Mouse (Mus musculus): Measurements from ENCODE around the gene Madcam1.

Madcam1 gene

DNA sequence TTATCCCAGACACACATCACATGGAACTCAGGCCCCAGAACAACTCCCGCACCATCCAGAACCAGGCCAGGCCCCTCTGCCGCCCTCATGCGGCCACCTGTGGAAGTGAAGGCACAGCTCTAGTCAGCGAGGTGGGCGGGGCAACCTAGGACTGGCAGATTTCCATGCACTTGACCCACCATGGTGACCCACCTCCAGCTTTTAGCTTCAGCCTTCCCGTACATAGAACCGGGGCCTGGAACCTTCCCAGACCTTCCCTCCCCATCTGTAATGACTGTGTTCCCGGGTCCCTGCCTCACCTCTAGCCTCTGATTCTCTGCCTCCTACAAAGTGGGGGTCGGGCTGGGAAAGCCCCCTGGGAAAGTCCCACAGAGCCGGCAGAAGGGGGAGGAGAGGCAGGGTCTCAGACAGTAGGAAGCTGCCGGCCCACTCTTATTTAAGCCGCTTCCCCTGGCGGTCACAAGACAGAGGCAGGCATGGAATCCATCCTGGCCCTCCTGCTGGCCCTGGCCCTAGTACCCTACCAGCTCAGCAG lies at the start of gene Madcam1:
Madcam1 (plus strand) TSS at position 429 of the 535 bp plus-strand sequence.
- in situ Hi-C loops (cut with MboI; ENCODE audit: unreplicated experiment in 2 of 2) = no loop called here

DNA sequence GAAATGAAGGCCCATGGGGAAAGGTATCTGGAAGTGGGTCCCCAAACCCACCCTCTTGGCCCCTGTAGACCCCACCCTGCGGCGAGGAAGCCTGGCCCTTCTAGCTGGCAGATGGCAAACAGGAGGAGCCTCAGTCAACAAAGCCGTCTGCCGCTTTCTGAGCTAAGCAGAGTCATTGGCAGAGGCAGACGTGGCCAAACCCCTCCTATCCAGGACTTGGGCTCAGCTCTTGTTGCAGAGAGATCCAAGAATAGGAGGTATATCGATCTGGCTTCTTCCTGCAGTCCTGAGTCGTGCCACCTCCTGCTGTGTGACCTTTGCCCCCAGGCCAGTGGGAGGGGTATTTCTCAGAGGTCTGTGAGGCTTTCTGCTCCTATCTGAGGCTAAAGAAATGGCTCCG lies 48.5 kb upstream of the Madcam1 start:
- in situ Hi-C loops (cut with MboI; ENCODE audit: unreplicated experiment in 2 of 2) = no loop called here

DNA sequence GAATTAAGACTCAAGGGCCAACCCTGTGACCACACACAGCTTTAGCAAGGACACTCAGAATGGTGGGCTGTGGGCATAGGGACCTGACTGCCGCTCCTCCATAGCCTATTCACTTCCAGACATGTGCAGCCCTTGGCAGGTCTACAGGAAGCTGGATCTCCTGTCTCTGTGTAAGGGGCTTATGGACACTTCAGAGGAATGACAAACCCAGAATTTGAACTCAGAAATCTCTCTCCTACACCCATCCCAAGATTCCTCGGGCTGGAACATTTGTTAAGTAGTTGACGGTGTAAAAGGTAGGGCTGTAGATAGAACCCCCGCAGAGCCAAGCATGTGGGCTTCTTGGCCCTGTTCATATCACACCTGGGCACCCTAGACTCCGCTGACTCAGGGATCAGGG lies 48.0 kb upstream of the Madcam1 start:
- in situ Hi-C loops (cut with MboI; ENCODE audit: unreplicated experiment in 2 of 2) = no loop called here

DNA sequence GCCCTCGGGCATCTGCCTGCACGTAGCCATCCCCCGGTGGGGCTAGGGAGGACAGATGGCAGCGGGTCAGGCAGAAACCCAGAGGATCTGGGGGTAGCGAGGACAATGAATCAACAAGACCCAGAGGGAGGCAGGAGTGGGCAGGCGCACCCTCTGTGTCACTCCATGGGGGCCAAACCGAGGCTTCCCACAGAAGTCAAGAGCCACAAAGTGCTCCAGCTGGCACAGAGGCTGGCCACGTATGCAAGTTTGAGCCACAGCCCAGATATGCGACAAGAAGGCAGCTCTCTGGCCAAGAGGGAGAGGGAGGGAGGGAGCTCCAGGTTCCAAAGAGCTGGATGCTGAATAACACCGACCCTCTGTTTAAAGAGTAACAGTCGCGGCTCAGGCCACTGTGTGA lies 40.4 kb upstream of the Madcam1 start:
- in situ Hi-C loops (cut with MboI; ENCODE audit: unreplicated experiment in 2 of 2) = no loop called here

DNA sequence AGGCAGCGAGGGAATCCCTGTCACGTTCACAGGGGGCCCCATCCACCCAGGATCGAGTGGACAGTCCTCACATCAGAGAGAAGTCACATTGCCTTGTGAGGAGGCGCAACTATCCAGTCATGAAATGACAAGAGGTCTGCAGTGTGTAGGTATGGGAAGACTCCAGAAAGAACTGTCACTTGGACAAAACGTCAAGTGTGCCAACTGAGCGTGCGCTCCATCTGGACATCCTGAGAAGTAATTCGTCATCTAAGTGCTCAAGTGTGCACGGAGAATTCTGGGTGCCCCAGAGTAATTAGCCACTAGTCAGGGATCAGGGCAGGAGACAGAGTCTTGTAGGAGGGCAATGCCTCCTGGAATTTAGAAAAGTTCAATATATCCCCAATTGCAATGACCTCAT lies 39.0 kb upstream of the Madcam1 start:
- in situ Hi-C loops (cut with MboI; ENCODE audit: unreplicated experiment in 2 of 2) = loop anchor here in 1 of 2 experiments (25.0 kb wide), 1 partner anchor 863 kb away; the partner anchor contains the start of gene Ccdc105

DNA sequence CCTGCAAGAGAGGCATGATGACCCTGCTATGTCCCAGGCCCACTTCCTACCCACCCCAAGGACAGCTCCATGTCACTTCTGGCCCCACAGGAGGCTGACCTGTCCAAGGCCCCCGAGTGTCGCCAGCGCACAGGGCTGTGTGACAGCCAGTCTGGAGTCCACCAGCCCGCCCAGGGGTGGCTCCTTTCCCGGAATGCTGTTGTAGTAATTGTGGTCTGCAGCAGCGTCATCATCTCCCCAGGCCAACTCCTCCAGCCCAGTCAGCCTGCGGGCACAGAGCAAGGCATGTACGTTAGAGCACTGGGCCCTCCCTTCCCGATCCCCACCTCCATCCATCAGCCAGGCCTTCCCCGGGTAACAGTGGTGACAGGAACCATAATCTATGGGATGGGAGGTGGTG lies 38.2 kb upstream of the Madcam1 start:
- in situ Hi-C loops (cut with MboI; ENCODE audit: unreplicated experiment in 2 of 2) = loop anchor here in 1 of 2 experiments (25.0 kb wide), 1 partner anchor 864 kb away; the partner anchor contains the start of gene Ccdc105

DNA sequence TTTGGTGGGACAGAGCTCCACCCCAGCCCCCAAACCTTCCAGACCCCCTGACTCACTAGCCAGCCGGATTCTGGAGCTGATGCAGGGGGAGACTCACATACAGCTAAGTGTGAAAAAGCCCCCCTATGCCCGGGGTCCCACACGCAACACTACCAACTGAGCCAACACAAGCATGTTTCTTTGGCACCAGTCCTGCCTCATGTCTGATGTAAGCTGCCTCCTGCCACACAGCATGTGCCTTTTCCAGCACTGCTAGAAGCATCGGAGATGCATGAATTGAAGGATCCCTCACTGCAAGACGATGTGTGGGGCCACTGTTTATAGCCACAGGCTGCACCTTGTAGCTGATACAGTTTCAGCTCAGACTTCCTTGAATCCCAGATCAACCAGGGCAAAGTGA lies 36.0 kb upstream of the Madcam1 start:
- in situ Hi-C loops (cut with MboI; ENCODE audit: unreplicated experiment in 2 of 2) = loop anchor here in 1 of 2 experiments (25.0 kb wide), 1 partner anchor 866 kb away; the partner anchor contains the start of gene Ccdc105

DNA sequence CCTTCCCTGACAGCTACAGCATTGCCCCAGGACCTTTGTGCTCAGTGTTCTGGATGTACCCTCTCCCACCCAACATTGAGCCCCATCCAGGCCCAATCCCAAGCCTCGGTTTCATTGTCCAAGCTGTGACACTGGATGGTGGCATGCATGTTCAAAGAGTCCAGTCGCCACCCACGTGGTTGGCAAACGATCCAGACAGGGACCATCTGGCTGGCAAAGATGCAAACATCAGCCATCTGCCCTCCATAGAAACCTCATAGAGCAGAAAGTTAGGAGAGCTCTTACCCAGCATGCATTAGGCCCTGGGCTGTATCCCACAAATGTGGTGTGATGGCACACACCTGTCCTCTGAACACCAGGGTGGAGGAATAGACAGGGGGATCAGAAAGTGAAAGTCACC lies 32.9 kb upstream of the Madcam1 start:
- in situ Hi-C loops (cut with MboI; ENCODE audit: unreplicated experiment in 2 of 2) = loop anchor here in 1 of 2 experiments (25.0 kb wide), 1 partner anchor 869 kb away; the partner anchor contains the start of gene Ccdc105

DNA sequence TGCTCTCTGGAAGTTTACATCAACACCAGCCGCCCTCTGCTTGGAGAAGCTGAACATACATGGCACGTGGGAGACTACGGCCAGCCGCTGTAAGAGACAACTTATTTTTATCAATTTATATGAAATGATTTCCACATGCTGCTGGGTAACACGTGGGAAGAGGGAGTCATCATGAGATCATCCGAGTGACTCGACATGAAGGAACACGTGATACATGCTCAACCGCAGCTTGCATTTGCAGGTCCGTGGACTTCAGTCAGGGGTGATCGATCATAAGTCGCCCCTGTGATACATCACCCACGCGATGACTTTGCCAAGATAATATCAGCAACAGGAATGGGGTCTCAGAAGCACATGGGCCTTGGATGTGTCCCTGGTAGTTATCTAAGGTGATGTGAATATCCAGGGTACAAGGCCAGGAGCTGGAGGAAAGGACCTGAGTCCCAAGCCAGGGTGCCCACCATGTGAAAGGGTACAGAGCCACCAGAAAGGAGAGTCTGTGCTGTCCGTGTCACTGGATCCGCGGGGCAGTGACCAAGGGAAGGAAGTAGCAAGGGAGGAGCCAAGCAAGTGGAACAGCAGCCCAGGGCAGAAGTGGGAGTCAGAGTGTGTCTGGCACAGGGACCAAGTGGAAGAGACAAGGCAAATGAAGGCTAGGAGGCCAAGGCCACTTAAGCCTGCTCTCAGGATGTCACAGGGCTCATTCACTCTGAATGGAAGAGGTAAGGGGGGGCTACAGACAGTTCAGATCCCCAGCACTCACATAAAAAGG lies 31.2 kb upstream of the Madcam1 start:
- in situ Hi-C loops (cut with MboI; ENCODE audit: unreplicated experiment in 2 of 2) = loop anchor here in 1 of 2 experiments (25.0 kb wide), 1 partner anchor 871 kb away; the partner anchor contains the start of gene Ccdc105

DNA sequence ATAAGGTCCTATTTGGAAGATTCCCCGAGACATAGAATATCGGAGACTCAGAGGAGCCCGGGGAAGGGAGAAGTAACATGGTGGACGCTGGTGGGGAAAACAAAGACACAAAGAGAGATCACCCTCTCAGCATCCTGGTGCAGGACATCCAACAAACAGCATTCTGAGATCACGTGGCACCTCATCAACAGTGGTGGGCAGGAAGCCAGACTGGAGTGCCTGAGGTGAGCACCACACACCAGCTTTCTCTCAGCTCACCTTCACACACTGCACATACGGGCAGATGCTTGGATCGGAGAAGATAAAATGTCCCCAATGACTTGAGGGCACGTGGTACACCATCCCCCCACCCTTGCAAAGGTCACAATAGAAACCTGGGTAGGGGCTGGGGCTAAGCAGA lies 28.1 kb upstream of the Madcam1 start:
- in situ Hi-C loops (cut with MboI; ENCODE audit: unreplicated experiment in 2 of 2) = loop anchor here in 1 of 2 experiments (25.0 kb wide), 1 partner anchor 874 kb away; the partner anchor contains the start of gene Ccdc105

DNA sequence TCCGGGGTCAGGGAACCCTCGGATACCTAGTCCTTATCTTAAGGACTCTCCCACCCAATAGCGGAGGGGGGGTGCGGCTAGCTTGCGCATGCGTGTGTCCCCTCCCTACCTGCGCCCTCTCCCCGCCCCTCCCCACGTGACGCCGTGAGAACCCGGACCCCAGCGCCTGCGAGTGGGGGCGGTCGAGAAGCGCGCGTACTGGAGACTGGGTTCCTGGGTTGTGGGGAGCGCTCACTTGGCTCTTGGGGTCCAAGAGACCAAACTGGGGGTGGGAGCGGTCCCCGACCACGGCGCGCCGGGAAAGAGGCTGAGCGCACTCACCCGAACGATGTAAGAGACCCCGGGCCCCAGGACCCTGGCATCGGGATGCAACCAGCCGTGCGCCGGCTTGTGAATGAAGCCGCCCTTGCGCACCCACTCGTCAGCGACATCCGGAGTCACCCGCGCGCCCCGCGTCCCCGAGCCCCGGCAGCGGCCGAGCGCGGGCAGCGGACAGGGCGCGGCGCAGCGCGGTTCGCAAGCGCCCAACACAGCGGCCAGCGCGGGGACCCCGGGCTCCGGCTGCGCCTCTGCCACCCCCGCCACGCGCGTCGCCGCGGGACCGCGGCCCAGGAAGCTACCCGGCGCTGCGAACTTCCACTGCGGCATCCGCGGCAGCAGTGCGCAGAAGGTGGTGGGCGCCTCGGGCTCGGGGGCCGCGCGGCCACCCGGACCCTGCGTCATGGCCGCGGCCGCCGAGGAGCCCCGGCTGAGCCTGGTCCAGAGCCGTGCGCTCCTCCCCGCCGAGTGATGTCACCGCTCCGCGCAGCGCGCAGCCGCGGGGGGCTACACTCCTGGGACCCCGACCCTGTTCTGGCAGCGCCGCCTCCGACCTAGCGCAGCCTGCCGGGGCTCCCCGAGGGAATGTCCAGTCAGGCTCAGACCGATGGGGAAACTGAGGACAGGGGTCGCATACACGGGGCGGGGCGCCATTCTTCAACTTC lies 26.9 kb upstream of the Madcam1 start, which contains the start of gene Shc2:
Shc2 (minus strand) TSS at position 791 of the 983 bp plus-strand sequence.
- in situ Hi-C loops (cut with MboI; ENCODE audit: unreplicated experiment in 2 of 2) = loop anchor here in 1 of 2 experiments (25.0 kb wide), 1 partner anchor 875 kb away; the partner anchor contains the start of gene Ccdc105

DNA sequence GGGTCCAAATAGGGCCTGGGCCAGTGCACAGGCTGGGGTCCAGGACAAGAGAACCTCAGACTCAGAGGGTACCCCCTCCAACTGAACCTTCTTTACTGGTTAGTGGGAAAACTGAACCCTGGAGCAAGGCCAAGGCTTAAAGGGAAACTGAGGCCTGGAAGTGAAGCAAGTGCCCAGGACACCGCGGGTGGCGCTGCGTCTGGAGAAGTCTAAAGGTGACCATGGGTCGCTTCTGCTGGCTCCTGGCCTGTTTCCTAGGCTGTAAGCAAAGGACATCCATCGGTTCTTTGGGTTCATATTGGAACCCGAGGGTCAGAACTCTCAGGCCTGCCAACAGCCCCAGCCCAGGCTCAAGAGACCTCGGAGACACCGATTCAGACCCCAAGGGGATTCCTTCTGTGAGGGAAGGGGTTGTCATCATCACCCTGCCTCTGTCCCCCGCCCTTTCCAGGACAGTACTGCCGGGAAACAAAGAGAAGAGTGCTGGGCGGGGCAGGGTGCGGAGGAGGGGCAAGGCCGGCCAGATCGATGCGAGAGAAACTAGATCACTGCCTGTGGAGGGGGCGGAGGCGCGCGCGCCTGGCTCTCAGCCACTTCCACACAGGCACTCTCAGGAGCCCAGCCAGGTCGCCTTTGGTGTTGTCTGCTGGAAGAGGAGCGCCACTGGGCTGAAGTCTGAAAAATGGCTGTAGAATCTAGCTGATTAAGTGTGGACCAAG lies 25.7 kb upstream of the Madcam1 start:
- in situ Hi-C loops (cut with MboI; ENCODE audit: unreplicated experiment in 2 of 2) = loop anchor here in 1 of 2 experiments (25.0 kb wide), 1 partner anchor 876 kb away; the partner anchor contains the start of gene Ccdc105

DNA sequence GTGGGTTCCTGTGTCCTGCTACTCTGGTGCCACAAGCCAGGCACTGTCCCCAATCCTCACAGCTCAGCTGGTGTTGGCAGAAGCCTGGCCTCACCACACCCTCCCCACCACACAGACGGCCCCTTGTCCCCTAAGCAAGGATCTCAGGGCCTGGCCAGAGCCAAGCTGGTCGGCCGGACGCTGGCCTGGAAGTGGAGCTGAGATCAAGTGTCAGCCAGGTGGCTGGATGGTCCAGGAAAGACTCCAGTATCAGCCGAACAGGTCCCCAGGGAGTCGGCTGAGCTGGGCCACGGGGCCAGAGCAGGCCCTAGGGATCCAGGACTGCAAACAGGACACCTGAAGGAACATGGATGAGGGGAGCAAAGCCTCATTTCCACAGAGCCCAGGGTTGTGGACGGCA lies 18.6 kb upstream of the Madcam1 start, which contains the start of gene Odf3l2:
Odf3l2 (minus strand) TSS at position 28 of the 400 bp plus-strand sequence.
- in situ Hi-C loops (cut with MboI; ENCODE audit: unreplicated experiment in 2 of 2) = loop anchor here (10.0 to 25.0 kb wide), 2 partner anchors 883 to 891 kb away; partner anchors contain the start of gene Ccdc105 (in 2 of the 2)

DNA sequence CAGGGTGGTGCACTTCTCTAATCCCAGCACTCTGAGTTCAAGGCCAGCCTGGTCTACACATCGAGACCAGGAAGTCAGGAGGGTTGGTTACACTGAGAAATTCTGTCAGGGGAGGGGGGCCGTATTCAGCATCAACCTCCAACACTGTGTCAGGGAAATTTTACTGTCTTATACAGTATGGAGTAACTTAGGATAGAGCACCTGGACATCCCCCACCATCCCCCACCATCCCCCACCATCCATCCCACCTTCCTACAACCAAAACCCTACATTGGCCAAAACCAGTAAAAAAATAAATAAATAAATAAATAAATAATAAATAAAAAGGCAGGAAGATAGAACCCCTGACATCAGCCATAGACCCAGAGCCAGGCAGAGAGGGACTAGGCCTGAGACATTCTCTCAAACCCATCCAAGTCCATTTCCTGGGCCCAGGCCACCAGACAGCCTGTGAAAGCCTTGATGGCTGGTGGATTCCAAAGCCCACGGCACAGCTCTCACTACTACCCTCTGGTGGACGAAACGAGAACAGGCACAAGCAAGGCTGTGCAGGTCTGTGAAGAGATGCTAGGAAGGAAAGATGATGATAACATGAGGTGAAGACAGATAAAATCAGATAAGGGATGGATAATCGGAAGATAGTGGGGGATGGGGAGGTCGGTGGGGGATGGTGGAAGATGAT lies 15.1 kb upstream of the Madcam1 start:
- in situ Hi-C loops (cut with MboI; ENCODE audit: unreplicated experiment in 2 of 2) = loop anchor here (10.0 to 25.0 kb wide), 2 partner anchors 887 to 894 kb away; partner anchors contain the start of gene Ccdc105 (in 2 of the 2)

DNA sequence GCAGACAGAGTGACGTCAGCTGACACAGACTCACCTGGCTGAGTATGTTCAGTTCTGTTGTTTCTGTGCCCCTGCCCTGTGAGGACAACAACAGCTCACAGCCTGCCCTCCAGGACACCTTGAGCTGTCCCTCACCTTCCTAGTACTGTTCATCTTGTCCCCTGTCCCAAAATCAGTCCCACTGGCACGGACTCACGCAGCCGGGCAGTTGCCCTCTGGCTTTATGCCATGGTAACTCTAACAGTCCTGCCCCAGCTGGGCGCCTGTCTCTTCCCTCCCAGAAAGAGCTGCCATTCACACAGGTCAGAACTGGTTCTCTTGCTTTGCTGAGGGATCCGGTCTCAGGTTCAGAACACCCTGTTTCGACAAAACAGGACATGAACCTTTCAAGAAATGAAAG lies 11.6 kb upstream of the Madcam1 start:
- in situ Hi-C loops (cut with MboI; ENCODE audit: unreplicated experiment in 2 of 2) = loop anchor here (5.0 to 10.0 kb wide), 2 partner anchors 70 to 398 kb away; no protein-coding TSS in a partner anchor

DNA sequence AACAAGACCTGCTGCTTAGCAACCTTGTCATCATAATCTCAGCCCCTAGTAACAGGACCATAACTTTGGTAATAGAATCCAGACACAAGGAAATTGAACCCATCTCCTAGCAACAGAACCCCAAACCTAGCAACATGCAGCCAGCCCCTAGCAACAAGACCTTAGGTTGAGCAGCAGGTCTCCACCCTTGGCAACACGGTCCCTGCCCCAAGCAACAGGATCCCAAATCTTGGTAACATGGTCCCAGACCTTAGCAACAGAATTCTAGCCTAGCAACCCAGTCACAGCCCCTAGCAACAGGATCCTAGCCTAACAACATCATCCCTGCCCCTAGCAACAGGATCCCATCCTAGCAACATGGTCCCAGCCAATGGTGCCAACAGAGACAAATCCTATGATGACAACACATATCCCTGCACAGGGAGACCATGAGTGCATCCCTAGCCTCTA lies 9.4 kb upstream of the Madcam1 start:
- in situ Hi-C loops (cut with MboI; ENCODE audit: unreplicated experiment in 2 of 2) = loop anchor here (5.0 to 10.0 kb wide), 3 partner anchors 53 to 400 kb away; no protein-coding TSS in a partner anchor

DNA sequence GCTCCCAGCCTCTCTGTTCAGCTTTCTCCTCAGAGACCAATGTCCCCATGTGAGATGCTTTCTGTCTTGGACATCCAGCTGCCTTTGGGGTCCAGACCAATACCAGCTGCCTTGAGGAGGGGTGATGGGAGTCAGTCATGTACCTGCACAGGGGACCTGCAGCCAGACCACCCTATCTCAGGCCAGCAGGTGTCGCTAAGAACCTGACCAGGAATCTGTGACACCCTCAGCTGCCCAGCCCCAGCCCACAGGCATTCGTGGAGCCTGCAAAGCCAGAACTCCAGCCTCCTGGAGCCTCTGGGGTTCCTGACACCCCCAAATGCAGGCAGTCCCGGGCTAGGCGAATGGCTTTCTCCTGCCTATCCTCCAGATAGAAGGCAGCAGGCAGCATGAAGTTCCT lies 5.5 kb upstream of the Madcam1 start:
- in situ Hi-C loops (cut with MboI; ENCODE audit: unreplicated experiment in 2 of 2) = loop anchor here in 1 of 2 experiments (5.0 to 10.0 kb wide), 2 partner anchors 57 to 404 kb away; no protein-coding TSS in a partner anchor

DNA sequence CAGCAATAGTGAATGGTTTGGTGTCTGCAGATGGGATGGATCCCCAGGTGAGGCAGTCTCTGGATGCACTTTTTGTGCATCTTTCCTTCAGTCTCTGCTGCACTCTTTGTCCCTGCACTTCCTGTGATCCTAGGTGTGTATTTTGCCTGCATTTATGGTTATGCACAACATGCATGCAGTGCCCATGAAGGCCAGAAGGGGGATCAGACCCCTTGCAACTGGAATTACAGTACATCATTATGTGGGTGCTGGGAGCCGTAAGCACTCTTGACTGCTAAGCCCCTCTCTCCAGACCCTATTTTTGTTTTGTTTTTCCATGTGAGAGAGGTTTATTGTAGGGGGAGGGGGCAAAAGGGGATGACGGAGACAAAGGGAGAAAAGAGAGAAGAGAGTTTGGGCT lies 4.1 kb upstream of the Madcam1 start:
- in situ Hi-C loops (cut with MboI; ENCODE audit: unreplicated experiment in 2 of 2) = no loop called here
